Mouse (Mus musculus): ENCODE results near the gene Zdhhc25.
A peak's percentile ranks its signal among the peaks of the same experiment; 100 is the strongest.

GRCm38 (mm10) chr15:88618008-88618773 lies 18.1 kb downstream of the Zdhhc25 start:
- TF ChIP-seq CTCF (IDR thresholded peaks at IDR 0.05; ENCODE audit: borderline replicate concordance, insufficient read depth, low read depth, low read length): peak; percentile 83
- TF ChIP-seq POLR2A (IDR thresholded peaks at IDR 0.05; ENCODE audit: borderline replicate concordance, insufficient read depth, low read length): no peak
